In the genomic region with DNA sequence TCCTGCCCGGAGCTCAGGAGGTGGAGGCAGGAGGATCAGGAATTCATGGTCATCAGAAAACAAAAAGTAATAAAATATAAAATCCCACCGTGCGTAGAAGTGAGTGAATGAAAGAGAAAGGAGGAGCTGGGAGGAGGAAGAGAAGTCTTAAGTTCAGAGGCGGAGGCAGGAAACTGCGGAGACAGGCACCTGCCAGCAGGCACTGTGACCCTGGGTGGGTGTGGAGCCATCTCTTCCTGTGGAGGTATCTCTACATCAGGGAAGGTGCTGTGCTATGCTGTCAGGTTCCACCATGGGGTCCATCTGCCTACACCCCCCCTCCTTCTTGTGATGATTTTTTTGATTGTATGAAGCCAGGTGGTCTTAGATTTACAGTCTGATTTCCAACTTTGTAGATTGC, we compare ENCODE assay signal across 25 mouse cellular contexts. TPM values are rescaled to one million over a fixed set of nuclear protein-coding genes. Genes with fewer than 3 reads are reported as not detected.
DNase-seq lines count a peak whose midpoint lies in the region; ATAC-seq and TF ChIP-seq lines count a peak whose summit lies in the region.
"Had no signal": no experiment of that assay in that cellular context is flagged by ENCODE, and none has a peak within 500 bp of the region (broad histone marks: within the 10 kb centered on the region; RNA-seq: fewer than 3 reads in every experiment).

No protein-coding gene starts in this region.

- peaks cover 74% of the 10 kb centered on the region for H3K4me1 ChIP-seq in thymus, adult 2 months (replicated peaks; ENCODE audit: control insufficient read depth, insufficient read depth, low read length)

- no peaks in the 10 kb centered on the region for H3K36me3 ChIP-seq in thymus, adult 2 months (ENCODE audit: control insufficient read depth, insufficient read depth, low read length)
- H3K36me3 ChIP-seq: hindbrain, embryonic 10.5 days; hindbrain, embryonic 15.5 days; neural tube, embryonic 15.5 days had no signal

- peak; percentile 77 for DNase-seq in CD4-positive helper T cell, adult 2 months (ENCODE audit: low read depth, low spot score)
- peak; percentile 68 for DNase-seq in thymus, adult 2 months
- DNase-seq in thymus, postnatal 36 days, result peak; percentile 59 to 77
- no peak for DNase-seq in embryo, embryonic 11 days
- no peak for DNase-seq in lung, postnatal 4 days
- no peak for DNase-seq in kidney, postnatal 4 days
- DNase-seq: adrenal gland, postnatal 25 days; cerebellum, adult 2 months; cerebellum, postnatal 14 days; gastrocnemius, postnatal 14 days; heart, postnatal 14 days; kidney, adult 8-10 months; layer of hippocampus, postnatal 36 days; left cerebral cortex, postnatal 4 days; liver, postnatal 0 days; midbrain, embryonic 14.5 days; right cerebral cortex, postnatal 25 days had no signal

- TF ChIP-seq CTCF in thymus, adult 2 months (IDR thresholded peaks at IDR 0.05; ENCODE audit: borderline replicate concordance, control insufficient read depth, extremely low read depth, insufficient read depth, low read length, poor library complexity), result no peak

- H3K27me3 ChIP-seq in thymus, adult 2 months (ENCODE audit: control insufficient read depth, insufficient read depth, low read length), result no peaks in the 10 kb centered on the region
- H3K27me3 ChIP-seq: forebrain, embryonic 13.5 days; hindbrain, embryonic 15.5 days; liver, embryonic 12.5 days; neural tube, embryonic 15.5 days had no signal

- no peak overlapping the region for H3K4me3 ChIP-seq in thymus, adult 2 months (ENCODE audit: control insufficient read depth, insufficient read depth, low read length)
- H3K4me3 ChIP-seq: forebrain, embryonic 13.5 days; hindbrain, embryonic 10.5 days; hindbrain, embryonic 15.5 days; liver, embryonic 12.5 days; neural tube, embryonic 15.5 days had no signal

- TF ChIP-seq POLR2A in thymus, adult 2 months (IDR thresholded peaks at IDR 0.05; ENCODE audit: control insufficient read depth, extremely low read depth, insufficient read depth, low read length, poor library complexity), result no peak

- H3K27ac ChIP-seq in thymus, adult 2 months (ENCODE audit: control insufficient read depth, insufficient read depth, low read length), result peak overlapping the region; percentile 91
- H3K27ac ChIP-seq: forebrain, embryonic 13.5 days; hindbrain, embryonic 10.5 days; hindbrain, embryonic 15.5 days; kidney, postnatal 0 days; liver, embryonic 12.5 days; neural tube, embryonic 15.5 days had no signal

- ATAC-seq in activated CD4-positive, CD25-positive, alpha-beta regulatory T cell, adult 4 months, result peak; percentile 73
- ATAC-seq: forebrain, embryonic 13.5 days; intestine, embryonic 16.5 days; liver, embryonic 12.5 days; liver, postnatal 0 days had no signal

- 29% methylated on average over 5 of the region's 5 CpGs for WGBS in thymus, adult 2 months

RNA-seq across cellular contexts. Expression of gene Galnt10, which starts 19.5 kb away (rescaled TPM):
- polyA plus RNA-seq in activated CD4-positive, CD25-positive, alpha-beta regulatory T cell, adult 4 months (2017; shearing (Covaris generic)), result 1 to 10 TPM; 4.1 to 7.6 TPM
- 28.0 and 48.9 TPM in 2 replicates for polyA plus RNA-seq in thymus, adult 2 months (2012; rRNA removed)

Comparison
In these comparisons a context has a peak if more than half of its experiments do, and no peak if none do; other contexts are left out.
1. DNase-seq: peak in CD4-positive helper T cell, adult 2 months (single experiment), thymus, adult 2 months (single experiment) and thymus, postnatal 36 days (2 of 2); none in embryo, embryonic 11 days (single experiment), lung, postnatal 4 days (0 of 2) and kidney, postnatal 4 days (0 of 2).